Mouse (Mus musculus) hindbrain, embryonic 11.5 days (tissue): ENCODE results near the gene Jmy. TPM values are rescaled to one million over a fixed set of nuclear protein-coding genes. Genes with fewer than 3 reads are reported as not detected.

Source experiments
- ATAC-seq: fragments of 200-750 bp; cut with Nextera tagmentation; 2 replicates; pipeline ENCODE4 v1.8.0; 2017; ENCODE audit warnings: mild to moderate bottlenecking, moderate TSS enrichment, moderate library complexity; ENCODE audit not compliant: low FRiP score
- DNase-seq: peaks from one replicate; pipeline ENCODE4 v3.0.0-alpha.2; 2015; ENCODE audit warnings: low spot score
- H3K27ac ChIP-seq: fragments of 300-500 bp; sonication (generic); 2 replicates; pipeline ENCODE4 v1.5.1; 2014; ENCODE audit warnings: mild to moderate bottlenecking, low read depth, low read length
- H3K27me3 ChIP-seq: fragments of 300-500 bp; sonication (generic); 2 replicates; pipeline ENCODE4 v1.6.1; 2014; ENCODE audit warnings: mild to moderate bottlenecking, low read length, moderate library complexity, mixed read lengths; ENCODE audit not compliant: control insufficient read depth, insufficient read depth
- H3K36me3 ChIP-seq: fragments of 300-500 bp; sonication (generic); 2 replicates; pipeline ENCODE4 v1.6.1; 2014; ENCODE audit warnings: mild to moderate bottlenecking, low read length, moderate library complexity, mixed read lengths; ENCODE audit not compliant: control insufficient read depth, insufficient read depth
- H3K4me1 ChIP-seq: fragments of 300-500 bp; sonication (generic); replicated peaks from 2 replicates; pipeline ENCODE4 v1.6.1; 2014; ENCODE audit warnings: low read length, mixed read lengths; ENCODE audit not compliant: control insufficient read depth, insufficient read depth
- H3K4me2 ChIP-seq: fragments of 300-500 bp; sonication (generic); replicated peaks from 2 replicates; pipeline ENCODE4 v1.6.1; 2014; ENCODE audit warnings: mild to moderate bottlenecking, low read depth, low read length
- H3K4me3 ChIP-seq: fragments of 300-500 bp; sonication (generic); 2 replicates; pipeline ENCODE4 v1.5.1; 2014; ENCODE audit warnings: low read depth, low read length
- H3K9ac ChIP-seq: fragments of 300-500 bp; sonication (generic); 2 replicates; pipeline ENCODE4 v1.6.1; 2014; ENCODE audit warnings: low read depth, low read length
- H3K9me3 ChIP-seq: fragments of 300-500 bp; sonication (generic); 2 replicates; pipeline ENCODE4 v1.6.1; 2016; ENCODE audit warnings: low read length; ENCODE audit not compliant: control insufficient read depth
- WGBS: fragments of 180-500 bp; shearing (Covaris S2); extraction: QIAGEN DNeasy Blood & Tissue Kit; methylation state at CpG from one replicate; pipeline ENCODE4 v1.1.7; 2014; 5-methylcytosine and 5-hydroxymethylcytosine counted together
- polyA plus RNA-seq: library from polyadenylated mRNA; unstranded; fragments of >200 nt; fragmentation: Nextera tagmentation; extraction: Ambion mirVana; gene quantifications from 2 replicates; pipeline ENCODE4 v1.2.1, GENCODE M21; 2014

Gene Jmy
- polyA plus RNA-seq, 1 experiment from 2014 or later: 7.2 TPM

- H3K9ac ChIP-seq: no peak overlapping the region
- no peak overlapping the region for H3K4me2 ChIP-seq
- no peak for DNase-seq
- no peak overlapping the region for H3K27ac ChIP-seq
- no peak overlapping the region for H3K4me3 ChIP-seq
- no peaks in the 10 kb centered on the region for H3K27me3 ChIP-seq
- 94% methylated on average over 5 of the region's 5 CpGs for WGBS
- ATAC-seq: no peak
- no peaks in the 10 kb centered on the region for H3K4me1 ChIP-seq
- no peaks in the 10 kb centered on the region for H3K36me3 ChIP-seq
- H3K9me3 ChIP-seq: no peaks in the 10 kb centered on the region
These were observed 71.4 kb downstream of the Jmy start for GRCm38 (mm10) chr13:93427920-93428876.

- no peaks in the 10 kb centered on the region for H3K27me3 ChIP-seq
- no peaks in the 10 kb centered on the region for H3K9me3 ChIP-seq
- H3K4me2 ChIP-seq: no peak overlapping the region
- no peak overlapping the region for H3K4me3 ChIP-seq
- no peak overlapping the region for H3K9ac ChIP-seq
- WGBS: 88% methylated on average over 2 of the region's 2 CpGs
- DNase-seq (no peak), ATAC-seq (no peak)
- no peaks in the 10 kb centered on the region for H3K4me1 ChIP-seq
- H3K36me3 ChIP-seq: no peaks in the 10 kb centered on the region
- no peak overlapping the region for H3K27ac ChIP-seq
These were observed 76.4 kb downstream of the Jmy start for GRCm38 (mm10) chr13:93423224-93423623.

GRCm38 (mm10) chr13:93419779-93420178 lies 79.8 kb downstream of the Jmy start:
- WGBS: 82% methylated on average over 2 of the region's 2 CpGs
- Histone ChIP-seq H3K9ac (no peak overlapping the region), H3K4me2 (no peak overlapping the region), H3K4me1 (no peaks in the 10 kb centered on the region), H3K36me3 (no peaks in the 10 kb centered on the region), H3K27ac (no peak overlapping the region), H3K9me3 (no peaks in the 10 kb centered on the region), H3K4me3 (no peak overlapping the region), H3K27me3 (no peaks in the 10 kb centered on the region)
- ATAC-seq: no peak
- DNase-seq: no peak

DNA sequence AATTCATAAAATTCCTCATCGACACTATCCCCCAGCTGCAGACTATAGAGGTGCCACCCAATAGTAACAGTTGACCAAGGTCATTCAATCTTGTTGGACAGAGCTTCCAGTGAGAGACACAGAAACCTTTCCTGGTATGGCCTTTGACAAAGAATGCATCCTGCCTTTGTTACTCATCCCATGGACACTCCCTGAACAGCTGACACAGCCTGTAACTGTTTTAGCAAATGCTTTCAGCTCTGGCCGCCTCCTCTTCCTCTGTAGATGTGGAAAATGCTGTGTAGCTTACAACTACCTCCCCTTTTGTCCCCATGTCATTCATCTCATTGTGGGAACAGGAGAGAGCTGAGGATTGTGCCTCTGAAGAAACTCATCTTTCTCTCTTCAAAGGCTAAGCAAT lies 81.3 kb downstream of the Jmy start:
- Histone ChIP-seq H3K27me3 (no peaks in the 10 kb centered on the region), H3K4me1 (no peaks in the 10 kb centered on the region), H3K4me2 (no peak overlapping the region), H3K9me3 (no peaks in the 10 kb centered on the region), H3K4me3 (no peak overlapping the region), H3K9ac (no peak overlapping the region), H3K36me3 (no peaks in the 10 kb centered on the region), H3K27ac (no peak overlapping the region)
- DNase-seq (no peak), ATAC-seq (no peak)
- WGBS: 92% methylated on average over 2 of the region's 2 CpGs

DNA sequence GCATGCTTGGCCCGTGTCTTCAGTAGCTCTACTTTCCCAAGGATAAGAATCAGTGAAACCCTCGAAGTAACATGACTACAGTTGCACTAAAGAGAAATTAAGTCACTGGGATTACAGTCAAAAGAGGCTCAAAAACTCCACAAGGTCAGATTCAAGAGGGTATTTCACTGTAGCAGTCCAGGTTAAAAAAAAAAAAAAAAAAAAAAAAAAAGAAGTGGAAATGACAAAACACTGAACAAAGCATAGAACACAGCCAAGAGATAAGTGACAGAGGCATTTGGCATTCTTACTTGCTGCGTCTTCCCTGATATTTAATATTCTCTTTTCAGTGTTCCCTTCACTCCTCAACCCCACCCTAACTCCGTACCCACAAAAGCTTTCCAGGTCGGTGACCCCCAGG lies 84.6 kb downstream of the Jmy start:
- no peak overlapping the region for H3K27ac ChIP-seq
- ATAC-seq (no peak), DNase-seq (no peak)
- no peaks in the 10 kb centered on the region for H3K36me3 ChIP-seq
- H3K9ac ChIP-seq: no peak overlapping the region
- WGBS: 91% methylated on average over 5 of the region's 5 CpGs
- no peak overlapping the region for H3K4me3 ChIP-seq
- H3K9me3 ChIP-seq: no peaks in the 10 kb centered on the region
- no peaks in the 10 kb centered on the region for H3K4me1 ChIP-seq
- no peaks in the 10 kb centered on the region for H3K27me3 ChIP-seq
- no peak overlapping the region for H3K4me2 ChIP-seq

- Histone ChIP-seq H3K27ac (no peak overlapping the region), H3K4me3 (no peak overlapping the region), H3K27me3 (no peaks in the 10 kb centered on the region), H3K4me1 (no peaks in the 10 kb centered on the region), H3K4me2 (no peak overlapping the region), H3K9me3 (no peaks in the 10 kb centered on the region), H3K36me3 (no peaks in the 10 kb centered on the region; the same call in 1 of the 2 replicates), H3K9ac (no peak overlapping the region)
- DNase-seq (no peak), ATAC-seq (no peak)
- 89% methylated on average over 4 of the region's 4 CpGs for WGBS
These were observed 89.3 kb downstream of the Jmy start for GRCm38 (mm10) chr13:93410343-93410742.

GRCm38 (mm10) chr13:93406855-93407254 lies 92.8 kb downstream of the Jmy start:
- WGBS: 88% methylated on average over 5 of the region's 5 CpGs
- ATAC-seq: no peak

DNA sequence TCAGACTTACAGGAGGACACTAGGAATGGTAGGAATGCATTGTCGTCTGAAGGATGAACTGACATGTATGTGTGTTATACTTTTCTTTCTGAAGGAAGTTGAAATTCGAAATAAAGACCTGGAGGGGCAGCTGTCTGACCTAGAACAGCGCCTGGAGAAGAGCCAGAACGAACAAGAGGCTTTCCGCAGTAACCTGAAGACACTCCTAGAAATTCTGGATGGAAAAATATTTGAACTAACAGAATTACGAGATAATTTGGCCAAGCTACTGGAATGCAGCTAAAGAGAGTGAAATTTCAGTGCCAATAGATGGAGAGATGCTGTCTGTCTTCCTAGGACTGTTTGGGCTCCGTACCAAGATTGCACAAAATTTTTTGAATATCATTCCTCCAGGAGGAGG lies 97.7 kb downstream of the Jmy start:
- Histone ChIP-seq H3K27ac (no peak overlapping the region), H3K36me3 (no peaks in the 10 kb centered on the region; the same call in 1 of the 2 replicates), H3K9ac (no peak overlapping the region), H3K4me3 (no peak overlapping the region), H3K9me3 (no peaks in the 10 kb centered on the region), H3K27me3 (no peaks in the 10 kb centered on the region), H3K4me1 (no peaks in the 10 kb centered on the region), H3K4me2 (no peak overlapping the region)
- DNase-seq (no peak), ATAC-seq (no peak)
- WGBS: 94% methylated on average over 7 of the region's 7 CpGs

More at GRCm38 (mm10) chr13:93406855-93407254, 92.8 kb downstream of the Jmy start:
- no peak overlapping the region for H3K9ac ChIP-seq
- no peak overlapping the region for H3K4me3 ChIP-seq
- H3K27me3 ChIP-seq: no peaks in the 10 kb centered on the region
- H3K4me1 ChIP-seq: no peaks in the 10 kb centered on the region
- no peak overlapping the region for H3K27ac ChIP-seq
- no peak overlapping the region for H3K4me2 ChIP-seq
- no peaks in the 10 kb centered on the region; the same call in 1 of the 2 replicates for H3K36me3 ChIP-seq
- no peak for DNase-seq
- no peaks in the 10 kb centered on the region for H3K9me3 ChIP-seq

DNA sequence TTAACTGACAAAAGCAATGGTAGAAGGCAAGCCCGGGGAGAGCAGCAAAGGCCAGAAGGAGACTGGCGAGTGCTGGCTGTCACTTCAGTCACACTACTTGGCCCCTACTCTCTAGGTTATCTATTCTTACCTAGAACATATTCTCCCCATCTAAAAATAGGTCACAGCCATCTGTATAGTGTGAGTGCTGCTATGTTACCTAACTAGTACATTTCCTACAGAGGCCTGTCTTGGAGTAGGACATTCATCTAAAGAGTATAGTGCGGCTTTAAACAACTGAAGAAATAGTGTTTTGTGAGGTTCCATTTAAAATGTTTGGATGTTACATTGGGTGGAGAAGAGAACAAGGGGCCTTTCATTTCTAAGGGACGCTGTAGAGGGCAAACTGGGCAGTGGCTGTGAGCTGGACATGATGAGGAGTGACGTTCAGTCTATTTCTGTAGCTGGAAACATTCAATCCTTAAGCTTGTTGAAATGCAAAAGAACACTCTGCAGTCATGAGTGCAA lies 99.8 kb downstream of the Jmy start:
- ATAC-seq: no peak

More for the DNA sequence above, 99.8 kb downstream of the Jmy start:
- Histone ChIP-seq H3K4me3 (no peak overlapping the region), H3K9me3 (no peaks in the 10 kb centered on the region), H3K36me3 (peaks cover 4% of the 10 kb centered on the region; the same call in 1 of the 2 replicates), H3K4me1 (no peaks in the 10 kb centered on the region), H3K27me3 (no peaks in the 10 kb centered on the region), H3K27ac (no peak overlapping the region), H3K4me2 (no peak overlapping the region), H3K9ac (no peak overlapping the region)
- no peak for DNase-seq
- 88% methylated on average over 5 of the region's 5 CpGs for WGBS
